Mouse (Mus musculus): ENCODE data around the gene Gp9. TPM values are rescaled to one million over a fixed set of nuclear protein-coding genes. Genes with fewer than 3 reads are reported as not detected.

Gene Gp9
- total and polyA plus RNA-seq, 2 experiments from 2014 or later = not detected

- Histone ChIP-seq H3K27me3 (ENCODE audit: insufficient read depth, low read length) (no peaks in the 10 kb centered on the region), H3K4me2 (ENCODE audit: low read depth, low read length, poor library complexity, severe bottlenecking) (no peak overlapping the region), H3K9me3 (ENCODE audit: low read length) (no peaks in the 10 kb centered on the region), H3K4me1 (ENCODE audit: insufficient read depth, low read length) (no peaks in the 10 kb centered on the region), H3K9ac (replicated peaks; ENCODE audit: low read length, poor library complexity, severe bottlenecking) (no peak overlapping the region), H3K36me3 (ENCODE audit: insufficient read depth, low read length) (no peaks in the 10 kb centered on the region), H3K27ac (ENCODE audit: low read depth, low read length) (no peak overlapping the region), H3K4me3 (ENCODE audit: low read depth, low read length) (no peak overlapping the region)
- DNase-seq (ENCODE audit: low spot score) (no peak), ATAC-seq (ENCODE audit: low FRiP score) (no peak)
- 83% methylated on average over 1 of the region's 1 CpGs for WGBS
- TF ChIP-seq CTCF (IDR thresholded peaks at IDR 0.05) = no peak
These were observed 1.2 kb upstream of the Gp9 start for GRCm38 (mm10) chr6:87776663-87777062.

GRCm38 (mm10) chr6:87778294-87779173 lies 662 bp downstream of the Gp9 start:
- Histone ChIP-seq H3K9me3 (ENCODE audit: low read length) (no peaks in the 10 kb centered on the region), H3K4me1 (ENCODE audit: insufficient read depth, low read length) (no peaks in the 10 kb centered on the region), H3K4me3 (ENCODE audit: low read depth, low read length) (no peak overlapping the region), H3K27ac (ENCODE audit: low read depth, low read length) (no peak overlapping the region), H3K9ac (replicated peaks; ENCODE audit: low read length, poor library complexity, severe bottlenecking) (no peak overlapping the region), H3K4me2 (ENCODE audit: low read depth, low read length, poor library complexity, severe bottlenecking) (no peak overlapping the region), H3K27me3 (ENCODE audit: insufficient read depth, low read length) (no peaks in the 10 kb centered on the region), H3K36me3 (ENCODE audit: insufficient read depth, low read length) (no peaks in the 10 kb centered on the region)
- DNase-seq (ENCODE audit: low spot score) = peak; percentile 9
- ATAC-seq (ENCODE audit: low FRiP score) = no peak
- TF ChIP-seq CTCF (IDR thresholded peaks at IDR 0.05) = no peak
- WGBS = 81% methylated on average over 11 of the region's 11 CpGs

GRCm38 (mm10) chr6:87779174-87780165 lies 1.6 kb downstream of the Gp9 start:
- Histone ChIP-seq H3K4me2 (ENCODE audit: low read depth, low read length, poor library complexity, severe bottlenecking) (no peak overlapping the region), H3K36me3 (ENCODE audit: insufficient read depth, low read length) (no peaks in the 10 kb centered on the region), H3K9ac (replicated peaks; ENCODE audit: low read length, poor library complexity, severe bottlenecking) (no peak overlapping the region), H3K4me3 (ENCODE audit: low read depth, low read length) (no peak overlapping the region), H3K9me3 (ENCODE audit: low read length) (no peaks in the 10 kb centered on the region), H3K27ac (ENCODE audit: low read depth, low read length) (no peak overlapping the region), H3K27me3 (ENCODE audit: insufficient read depth, low read length) (no peaks in the 10 kb centered on the region), H3K4me1 (ENCODE audit: insufficient read depth, low read length) (no peaks in the 10 kb centered on the region)
- WGBS = 83% methylated on average over 11 of the region's 11 CpGs
- ATAC-seq (ENCODE audit: low FRiP score) (no peak), DNase-seq (ENCODE audit: low spot score) (no peak)
- peak; percentile 16; the same call in 1 of the 2 replicates for TF ChIP-seq CTCF (IDR thresholded peaks at IDR 0.05)

GRCm38 (mm10) chr6:87780546-87781301 lies 2.9 kb downstream of the Gp9 start:
- WGBS = 83% methylated on average over 10 of the region's 10 CpGs
- no peaks in the 10 kb centered on the region for H3K36me3 ChIP-seq (ENCODE audit: insufficient read depth, low read length)
- H3K9me3 ChIP-seq (ENCODE audit: low read length) = no peaks in the 10 kb centered on the region
- no peak overlapping the region for H3K27ac ChIP-seq (ENCODE audit: low read depth, low read length)
- H3K9ac ChIP-seq (replicated peaks; ENCODE audit: low read length, poor library complexity, severe bottlenecking) = no peak overlapping the region
- TF ChIP-seq CTCF (IDR thresholded peaks at IDR 0.05) = no peak
- no peaks in the 10 kb centered on the region for H3K27me3 ChIP-seq (ENCODE audit: insufficient read depth, low read length)
- no peak overlapping the region for H3K4me2 ChIP-seq (ENCODE audit: low read depth, low read length, poor library complexity, severe bottlenecking)
- H3K4me3 ChIP-seq (ENCODE audit: low read depth, low read length) = no peak overlapping the region
- DNase-seq (ENCODE audit: low spot score) = no peak
- no peaks in the 10 kb centered on the region for H3K4me1 ChIP-seq (ENCODE audit: insufficient read depth, low read length)
- no peak for ATAC-seq (ENCODE audit: low FRiP score)

GRCm38 (mm10) chr6:87784033-87784432 lies 6.2 kb downstream of the Gp9 start:
- WGBS = 80% methylated on average over 8 of the region's 8 CpGs
- H3K4me1 ChIP-seq (ENCODE audit: insufficient read depth, low read length) = no peaks in the 10 kb centered on the region
- no peak overlapping the region for H3K4me2 ChIP-seq (ENCODE audit: low read depth, low read length, poor library complexity, severe bottlenecking)
- H3K9ac ChIP-seq (replicated peaks; ENCODE audit: low read length, poor library complexity, severe bottlenecking) = no peak overlapping the region
- ATAC-seq (ENCODE audit: low FRiP score) (no peak), DNase-seq (ENCODE audit: low spot score) (no peak)
- H3K27me3 ChIP-seq (ENCODE audit: insufficient read depth, low read length) = no peaks in the 10 kb centered on the region
- no peak for TF ChIP-seq CTCF (IDR thresholded peaks at IDR 0.05)
- H3K4me3 ChIP-seq (ENCODE audit: low read depth, low read length) = no peak overlapping the region
- no peaks in the 10 kb centered on the region for H3K36me3 ChIP-seq (ENCODE audit: insufficient read depth, low read length)
- H3K27ac ChIP-seq (ENCODE audit: low read depth, low read length) = no peak overlapping the region
- H3K9me3 ChIP-seq (ENCODE audit: low read length) = no peaks in the 10 kb centered on the region

Measured in midbrain, postnatal 0 days (tissue).